In the genomic region with DNA sequence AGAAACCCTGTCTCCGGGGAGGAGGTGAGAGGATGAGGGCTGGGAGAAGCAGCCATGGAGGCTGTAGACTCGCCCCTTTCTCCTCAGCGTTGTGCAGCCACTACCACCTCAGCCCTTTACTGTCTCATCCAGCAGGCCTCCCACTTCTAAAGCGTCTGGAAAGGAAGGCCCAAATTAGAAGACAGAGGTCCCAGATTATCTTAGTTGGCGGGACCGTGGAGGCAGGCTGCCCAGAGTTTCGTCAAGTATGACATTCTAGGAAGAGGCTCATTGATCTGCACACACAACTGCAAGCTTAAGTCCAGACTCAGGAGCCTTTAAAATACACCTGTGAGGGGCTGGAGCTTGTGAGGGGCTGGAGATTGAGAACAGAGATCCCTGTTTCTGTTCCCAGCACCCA, we compare ENCODE assay signal across 16 mouse cellular contexts.
"Had no signal": no experiment of that assay in that cellular context is flagged by ENCODE, and none has a peak within 500 bp of the region (broad histone marks: within the 10 kb centered on the region; RNA-seq: fewer than 3 reads in every experiment).

No protein-coding gene starts in this region.

- H3K27me3 ChIP-seq: limb, embryonic 15.5 days; liver, embryonic 12.5 days; neural tube, embryonic 15.5 days had no signal

- DNase-seq: kidney, postnatal 36 days; layer of hippocampus, adult 9-11 months; layer of hippocampus, postnatal 36 days; lung, embryonic 14.5 days; lung, postnatal 10 days; lung, postnatal 4 days; midbrain, embryonic 14.5 days; right cerebral cortex, adult 18-20 months; right cerebral cortex, postnatal 25 days; thymus, adult 18-20 months; thymus, postnatal 14 days had no signal

- H3K9ac ChIP-seq: limb, embryonic 15.5 days; liver, embryonic 12.5 days; lung, embryonic 14.5 days; neural tube, embryonic 15.5 days had no signal

- H3K4me1 ChIP-seq: liver, embryonic 12.5 days had no signal

- H3K27ac ChIP-seq: limb, embryonic 15.5 days; liver, embryonic 12.5 days; midbrain, embryonic 10.5 days; neural tube, embryonic 15.5 days had no signal

- H3K4me2 ChIP-seq: limb, embryonic 15.5 days; liver, embryonic 12.5 days; lung, embryonic 14.5 days; neural tube, embryonic 15.5 days had no signal

- H3K36me3 ChIP-seq: liver, embryonic 12.5 days; neural tube, embryonic 15.5 days had no signal

- H3K9me3 ChIP-seq: limb, embryonic 15.5 days; liver, embryonic 12.5 days; midbrain, embryonic 10.5 days; neural tube, embryonic 15.5 days had no signal

- H3K4me3 ChIP-seq: limb, embryonic 15.5 days; liver, embryonic 12.5 days; midbrain, embryonic 10.5 days; myocyte; neural tube, embryonic 15.5 days had no signal

- ATAC-seq: liver, embryonic 12.5 days had no signal
